Mouse (Mus musculus) lung, postnatal 0 days (tissue): ENCODE results near the gene Lgr4. TPM values are rescaled to one million over a fixed set of nuclear protein-coding genes. Genes with fewer than 3 reads are reported as not detected.

ENCODE experiments used
- ATAC-seq: fragments of 200-750 bp; cut with Nextera tagmentation; 2 replicates; pipeline ENCODE4 v1.8.0; 2017; ENCODE audit warnings: moderate library complexity
- DNase-seq: peaks from one replicate; pipeline ENCODE4 v3.0.0-alpha.2; 2016; ENCODE audit warnings: low spot score
- H3K27ac ChIP-seq: fragments of 300-500 bp; sonication (generic); 2 replicates; pipeline ENCODE4 v1.5.1; 2014; ENCODE audit warnings: antibody characterized with exemption, mild to moderate bottlenecking, low read length, mixed read lengths
- H3K27me3 ChIP-seq: fragments of 300-500 bp; sonication (generic); replicated peaks from 2 replicates; pipeline ENCODE4 v1.6.1; 2014; ENCODE audit warnings: low read length, mixed read lengths; ENCODE audit not compliant: insufficient read depth
- H3K36me3 ChIP-seq: fragments of 300-500 bp; sonication (generic); 2 replicates; pipeline ENCODE4 v1.6.1; 2014; ENCODE audit warnings: low read length, mixed read lengths; ENCODE audit not compliant: insufficient read depth
- H3K4me1 ChIP-seq: fragments of 300-500 bp; sonication (generic); 2 replicates; pipeline ENCODE4 v1.6.1; 2014; ENCODE audit warnings: antibody characterized with exemption, low read depth, low read length, mixed read lengths; ENCODE audit not compliant: insufficient read depth
- H3K4me2 ChIP-seq: fragments of 300-500 bp; sonication (generic); replicated peaks from 2 replicates; pipeline ENCODE4 v1.6.1; 2014; ENCODE audit warnings: low read depth, mild to moderate bottlenecking, low read length, moderate library complexity, mixed read lengths
- H3K4me3 ChIP-seq: fragments of 300-500 bp; sonication (generic); 2 replicates; pipeline ENCODE4 v1.5.1; 2014; ENCODE audit warnings: low read depth, low read length
- H3K9ac ChIP-seq: fragments of 300-500 bp; sonication (generic); replicated peaks from 2 replicates; pipeline ENCODE4 v1.6.1; 2014; ENCODE audit warnings: low read depth, mild to moderate bottlenecking
- H3K9me3 ChIP-seq: fragments of 300-500 bp; sonication (generic); 2 replicates; pipeline ENCODE4 v1.6.1; 2016; ENCODE audit warnings: low read length, mixed read lengths
- CTCF ChIP-seq: IDR thresholded peaks from 2 replicates; pipeline ENCODE4 v1.5.1; 2016; ENCODE audit warnings: antibody characterized with exemption, mild to moderate bottlenecking
- EP300 ChIP-seq: IDR thresholded peaks from 2 replicates; pipeline ENCODE4 v1.6.1; 2016; ENCODE audit warnings: antibody characterized with exemption, mild to moderate bottlenecking, control low read depth
- WGBS: fragments of 180-500 bp; shearing (Covaris S2); extraction: QIAGEN DNeasy Blood & Tissue Kit; methylation state at CpG from one replicate; pipeline ENCODE4 v1.1.7; 2014; 5-methylcytosine and 5-hydroxymethylcytosine counted together
- polyA plus RNA-seq: library from polyadenylated mRNA; unstranded; fragments of >200 nt; fragmentation: Nextera tagmentation; extraction: Ambion mirVana; gene quantifications from 2 replicates; pipeline ENCODE4 v1.2.1, GENCODE M21; 2015

Gene Lgr4
- polyA plus RNA-seq, 1 experiment from 2014 or later: 1.8 TPM

- no peak for ATAC-seq
- no peak for DNase-seq
- no peak overlapping the region for H3K27ac ChIP-seq
- 68% methylated on average over 3 of the region's 3 CpGs for WGBS
- H3K4me2 ChIP-seq: no peak overlapping the region
- no peaks in the 10 kb centered on the region for H3K9me3 ChIP-seq
- no peak overlapping the region for H3K9ac ChIP-seq
- H3K36me3 ChIP-seq: no peaks in the 10 kb centered on the region
- no peaks in the 10 kb centered on the region for H3K4me1 ChIP-seq
- H3K4me3 ChIP-seq: no peak overlapping the region
- TF ChIP-seq EP300 (no peak), CTCF (no peak)
- no peaks in the 10 kb centered on the region for H3K27me3 ChIP-seq
Observed at GRCm38 (mm10) chr2:109950311-109950710, 32.9 kb downstream of the Lgr4 start.

- H3K36me3 ChIP-seq: no peaks in the 10 kb centered on the region
- no peaks in the 10 kb centered on the region for H3K9me3 ChIP-seq
- no peaks in the 10 kb centered on the region for H3K27me3 ChIP-seq
- ATAC-seq (no peak), DNase-seq (no peak)
- WGBS: 55% methylated on average over 4 of the region's 4 CpGs
- H3K27ac ChIP-seq: no peak overlapping the region
- H3K4me3 ChIP-seq: no peak overlapping the region
- TF ChIP-seq CTCF (no peak), EP300 (no peak)
- no peak overlapping the region for H3K4me2 ChIP-seq
- no peaks in the 10 kb centered on the region for H3K4me1 ChIP-seq
- no peak overlapping the region for H3K9ac ChIP-seq
Observed at GRCm38 (mm10) chr2:109951050-109951449, 33.6 kb downstream of the Lgr4 start.

GRCm38 (mm10) chr2:109953048-109953717 lies 35.7 kb downstream of the Lgr4 start:
- Histone ChIP-seq H3K4me2 (no peak overlapping the region), H3K36me3 (no peaks in the 10 kb centered on the region), H3K9ac (no peak overlapping the region), H3K4me3 (no peak overlapping the region), H3K9me3 (no peaks in the 10 kb centered on the region), H3K4me1 (no peaks in the 10 kb centered on the region), H3K27ac (no peak overlapping the region), H3K27me3 (no peaks in the 10 kb centered on the region)
- DNase-seq: no peak
- no peak for TF ChIP-seq CTCF
- TF ChIP-seq EP300: no peak
- 78% methylated on average over 10 of the region's 10 CpGs for WGBS
- no peak for ATAC-seq

- Histone ChIP-seq H3K9me3 (no peaks in the 10 kb centered on the region), H3K27ac (no peak overlapping the region), H3K4me1 (no peaks in the 10 kb centered on the region), H3K4me3 (no peak overlapping the region), H3K4me2 (no peak overlapping the region), H3K36me3 (no peaks in the 10 kb centered on the region), H3K9ac (no peak overlapping the region), H3K27me3 (no peaks in the 10 kb centered on the region)
- ATAC-seq (no peak), DNase-seq (no peak)
- 55% methylated on average over 4 of the region's 4 CpGs for WGBS
- TF ChIP-seq EP300 (no peak), CTCF (no peak)
Observed at GRCm38 (mm10) chr2:109953893-109954292, 36.4 kb downstream of the Lgr4 start.

- Histone ChIP-seq H3K27me3 (no peaks in the 10 kb centered on the region), H3K4me2 (no peak overlapping the region), H3K4me1 (no peaks in the 10 kb centered on the region), H3K9me3 (no peaks in the 10 kb centered on the region), H3K27ac (no peak overlapping the region), H3K4me3 (no peak overlapping the region), H3K9ac (no peak overlapping the region), H3K36me3 (no peaks in the 10 kb centered on the region)
- TF ChIP-seq EP300: no peak
- TF ChIP-seq CTCF: no peak
- no peak for ATAC-seq
- 77% methylated on average over 5 of the region's 5 CpGs for WGBS
- DNase-seq: no peak
Observed at GRCm38 (mm10) chr2:109955060-109955459, 37.6 kb downstream of the Lgr4 start.

- Histone ChIP-seq H3K27ac (no peak overlapping the region), H3K9me3 (no peaks in the 10 kb centered on the region), H3K27me3 (no peaks in the 10 kb centered on the region), H3K4me2 (no peak overlapping the region), H3K4me3 (no peak overlapping the region), H3K4me1 (no peaks in the 10 kb centered on the region), H3K9ac (no peak overlapping the region), H3K36me3 (no peaks in the 10 kb centered on the region)
- DNase-seq (no peak), ATAC-seq (no peak)
- WGBS: 84% methylated on average over 5 of the region's 5 CpGs
- TF ChIP-seq CTCF (no peak), EP300 (no peak)
Observed at GRCm38 (mm10) chr2:109955910-109956309, 38.5 kb downstream of the Lgr4 start.

GRCm38 (mm10) chr2:109956785-109957184 lies 39.3 kb downstream of the Lgr4 start:
- Histone ChIP-seq H3K27ac (no peak overlapping the region), H3K9ac (no peak overlapping the region), H3K36me3 (no peaks in the 10 kb centered on the region), H3K4me1 (no peaks in the 10 kb centered on the region), H3K9me3 (no peaks in the 10 kb centered on the region), H3K27me3 (no peaks in the 10 kb centered on the region), H3K4me3 (no peak overlapping the region), H3K4me2 (no peak overlapping the region)
- DNase-seq (no peak), ATAC-seq (no peak)
- WGBS: 39% methylated on average over 4 of the region's 4 CpGs
- TF ChIP-seq CTCF (no peak), EP300 (no peak)
